Mouse (Mus musculus) hindbrain, embryonic 16.5 days (tissue): ENCODE measurements at regions not wholly inside any gene's neighbourhood (a gene's known extent, or its start where the extent isn't known, plus 50 kb on each side); places are given as distances from the start of the nearest gene placed in this dataset.

Experiments
- ATAC-seq: fragments of 200-750 bp; cut with Nextera tagmentation; 2 replicates; pipeline ENCODE4 v1.8.0; 2017; ENCODE audit warnings: moderate TSS enrichment, moderate library complexity
- H3K27ac ChIP-seq: fragments of 300-500 bp; sonication (generic); 2 replicates; pipeline ENCODE4 v1.5.1; 2014; ENCODE audit warnings: low read depth, mild to moderate bottlenecking, control low read depth, low read length, moderate library complexity
- H3K27me3 ChIP-seq: fragments of 300-500 bp; sonication (generic); replicated peaks from 2 replicates; pipeline ENCODE4 v1.6.1; 2014; ENCODE audit warnings: low read length; ENCODE audit not compliant: control insufficient read depth, insufficient read depth
- H3K36me3 ChIP-seq: fragments of 300-500 bp; sonication (generic); 2 replicates; pipeline ENCODE4 v1.6.1; 2014; ENCODE audit warnings: mild to moderate bottlenecking, low read length, moderate library complexity, mixed read lengths; ENCODE audit not compliant: control insufficient read depth, insufficient read depth
- H3K4me1 ChIP-seq: fragments of 300-500 bp; sonication (generic); 2 replicates; pipeline ENCODE4 v1.6.1; 2014; ENCODE audit warnings: low read depth, low read length; ENCODE audit not compliant: control insufficient read depth, insufficient read depth
- H3K4me2 ChIP-seq: fragments of 300-500 bp; sonication (generic); 2 replicates; pipeline ENCODE4 v1.6.1; 2014; ENCODE audit warnings: mild to moderate bottlenecking, low read length, control low read depth, moderate library complexity
- H3K4me3 ChIP-seq: fragments of 300-500 bp; sonication (generic); 2 replicates; pipeline ENCODE4 v1.5.1; 2014; ENCODE audit warnings: mild to moderate bottlenecking, low read length, control low read depth, moderate library complexity
- H3K9ac ChIP-seq: fragments of 300-500 bp; sonication (generic); 2 replicates; pipeline ENCODE4 v1.6.1; 2014; ENCODE audit warnings: low read depth, mild to moderate bottlenecking, control low read depth, low read length, moderate library complexity
- H3K9me3 ChIP-seq: fragments of 300-500 bp; sonication (generic); 2 replicates; pipeline ENCODE4 v1.6.1; 2014; ENCODE audit warnings: mild to moderate bottlenecking, low read length, moderate library complexity; ENCODE audit not compliant: control insufficient read depth
- WGBS: fragments of 180-500 bp; shearing (Covaris S2); extraction: QIAGEN DNeasy Blood & Tissue Kit; methylation state at CpG from one replicate; pipeline ENCODE4 v1.1.7; 2014; 5-methylcytosine and 5-hydroxymethylcytosine counted together

GRCm38 (mm10) chrX:70931944-70932343 lies 118.1 kb upstream of the Mamld1 start:
- 64% methylated on average over 2 of the region's 2 CpGs for WGBS
- no peak overlapping the region for H3K27ac ChIP-seq
- H3K9me3 ChIP-seq = no peaks in the 10 kb centered on the region
- no peaks in the 10 kb centered on the region for H3K4me1 ChIP-seq
- H3K9ac ChIP-seq = no peak overlapping the region
- ATAC-seq = no peak
- H3K27me3 ChIP-seq = no peaks in the 10 kb centered on the region
- no peak overlapping the region for H3K4me2 ChIP-seq
- H3K36me3 ChIP-seq = no peaks in the 10 kb centered on the region
- H3K4me3 ChIP-seq = no peak overlapping the region

DNA sequence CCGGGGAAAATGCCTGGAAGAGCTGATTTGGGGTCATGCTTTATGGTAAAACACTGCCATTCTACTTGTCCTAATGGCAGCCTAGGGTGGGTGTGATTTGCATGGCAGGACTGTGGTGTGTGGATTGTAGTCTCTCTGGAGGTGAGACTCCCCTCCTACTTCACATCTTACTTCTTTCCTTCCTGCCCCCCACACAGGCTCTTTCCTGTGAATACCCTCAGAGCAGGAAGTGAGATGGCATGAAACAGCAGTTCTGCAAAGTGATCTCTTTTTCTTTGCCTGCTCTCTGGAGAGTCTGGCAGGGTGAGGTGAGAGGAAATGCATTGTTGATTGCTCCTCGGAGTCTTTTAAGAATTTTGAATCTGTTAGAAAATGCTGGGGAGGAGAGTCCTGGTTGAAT lies 104.7 kb upstream of the Mamld1 start:
- H3K36me3 ChIP-seq = no peaks in the 10 kb centered on the region
- H3K9ac ChIP-seq = no peak overlapping the region
- H3K9me3 ChIP-seq = no peaks in the 10 kb centered on the region
- no peak overlapping the region for H3K4me2 ChIP-seq
- no peaks in the 10 kb centered on the region for H3K4me1 ChIP-seq
- ATAC-seq = no peak
- 59% methylated on average over 2 of the region's 2 CpGs for WGBS
- H3K27ac ChIP-seq = no peak overlapping the region
- H3K4me3 ChIP-seq = no peak overlapping the region
- H3K27me3 ChIP-seq = no peaks in the 10 kb centered on the region

DNA sequence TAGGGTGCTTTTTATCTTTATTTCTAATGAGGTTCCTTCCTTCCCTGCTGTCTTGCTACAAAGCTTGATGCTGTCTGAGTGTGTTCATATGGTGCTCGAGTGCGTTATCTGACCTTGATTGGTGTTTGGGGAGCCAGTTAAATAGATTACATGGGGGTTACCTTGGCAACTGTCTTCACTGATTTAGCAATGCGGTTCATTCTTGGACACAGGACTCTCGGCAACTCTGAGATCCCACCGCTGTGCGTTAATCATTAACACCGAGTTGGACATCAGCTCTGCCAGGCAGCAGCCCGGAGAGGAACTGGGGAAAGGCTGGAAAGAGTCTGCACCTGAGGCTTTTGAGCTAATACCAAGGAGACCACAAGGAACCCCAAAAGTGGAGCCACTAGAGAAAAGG lies 104.0 kb upstream of the Mamld1 start:
- Histone ChIP-seq H3K27me3 (no peaks in the 10 kb centered on the region), H3K4me3 (no peak overlapping the region), H3K9ac (no peak overlapping the region), H3K36me3 (no peaks in the 10 kb centered on the region), H3K9me3 (no peaks in the 10 kb centered on the region), H3K4me1 (no peaks in the 10 kb centered on the region), H3K27ac (no peak overlapping the region), H3K4me2 (no peak overlapping the region)
- WGBS = 36% methylated on average over 8 of the region's 8 CpGs
- peak; percentile 68 for ATAC-seq

DNA sequence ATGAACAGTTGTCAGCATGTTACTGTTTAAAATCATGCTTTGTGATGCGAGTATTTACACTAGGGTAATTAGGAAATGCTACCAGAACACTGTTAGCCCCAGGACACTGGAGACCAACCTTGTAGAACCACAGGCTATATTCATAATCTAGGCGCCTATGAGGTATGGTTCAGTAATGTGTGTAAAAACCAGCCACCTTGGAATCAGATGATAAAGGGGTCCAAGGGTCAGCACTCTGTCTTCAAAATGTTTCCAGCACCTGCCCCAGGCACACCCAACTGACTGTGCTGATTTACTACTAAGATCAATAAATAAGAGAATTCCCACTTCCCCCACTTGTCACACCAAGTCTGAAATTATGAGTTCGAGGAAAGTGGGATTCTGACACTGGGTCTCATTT lies 100.8 kb upstream of the Mamld1 start:
- no peaks in the 10 kb centered on the region for H3K36me3 ChIP-seq
- H3K4me3 ChIP-seq = no peak overlapping the region
- H3K4me1 ChIP-seq = no peaks in the 10 kb centered on the region
- ATAC-seq = no peak
- WGBS = 85% methylated on average over 3 of the region's 3 CpGs
- H3K27me3 ChIP-seq = no peaks in the 10 kb centered on the region
- no peaks in the 10 kb centered on the region for H3K9me3 ChIP-seq
- H3K4me2 ChIP-seq = no peak overlapping the region
- H3K27ac ChIP-seq = no peak overlapping the region
- H3K9ac ChIP-seq = no peak overlapping the region

GRCm38 (mm10) chrX:70953022-70953421 lies 97.0 kb upstream of the Mamld1 start:
- no peak overlapping the region for H3K9ac ChIP-seq
- WGBS = 86% methylated on average over 3 of the region's 3 CpGs
- H3K4me2 ChIP-seq = no peak overlapping the region
- H3K36me3 ChIP-seq = no peaks in the 10 kb centered on the region
- no peaks in the 10 kb centered on the region for H3K27me3 ChIP-seq
- H3K4me3 ChIP-seq = no peak overlapping the region
- no peaks in the 10 kb centered on the region for H3K9me3 ChIP-seq
- H3K4me1 ChIP-seq = no peaks in the 10 kb centered on the region
- ATAC-seq = no peak
- no peak overlapping the region for H3K27ac ChIP-seq
